Mouse (Mus musculus): ENCODE measurements around the gene Fam208a.

GRCm38 (mm10) chr14:27405452-27405851 lies 23.2 kb upstream of the Fam208a start:
- TF ChIP-seq CTCF (IDR thresholded peaks at IDR 0.05; ENCODE audit: borderline replicate concordance, insufficient read depth, low read depth, low read length) (no peak), POLR2A (IDR thresholded peaks at IDR 0.05; ENCODE audit: borderline replicate concordance, insufficient read depth, low read length) (no peak)
